In genomic region chr7:122199296-122199695, GRCm38 (mm10) we compare ENCODE assay signal across 8 mouse cellular contexts. TPM values are rescaled to one million over a fixed set of nuclear protein-coding genes. Genes with fewer than 3 reads are reported as not detected.
DNase-seq lines count a peak whose midpoint lies in the region; ATAC-seq and TF ChIP-seq lines count a peak whose summit lies in the region.
"Had no signal": no experiment of that assay in that cellular context is flagged by ENCODE, and none has a peak within 500 bp of the region (broad histone marks: within the 10 kb centered on the region; RNA-seq: fewer than 3 reads in every experiment).

No protein-coding gene starts in this region.

- H3K36me3 ChIP-seq in kidney, postnatal 0 days (ENCODE audit: insufficient read depth, low read length), result no peaks in the 10 kb centered on the region
- H3K36me3 ChIP-seq in E14TG2a.4 (ENCODE audit: insufficient read depth, low read length), result no peaks in the 10 kb centered on the region

- DNase-seq in kidney, postnatal 0 days (ENCODE audit: low spot score), result peak; percentile 74
- DNase-seq in kidney, postnatal 10 days, result no peak
- DNase-seq in NIH3T3 (ENCODE audit: low read depth), result peak; percentile 52
- DNase-seq in heart, postnatal 4 days, result peak; percentile 24
- no peak for DNase-seq in kidney, adult 11 months

- no peak for ATAC-seq in kidney, postnatal 0 days (replicated peaks; ENCODE audit: low FRiP score, low read depth)
- ATAC-seq in megakaryocyte-erythroid progenitor cell, adult 5-6 weeks (replicated peaks; ENCODE audit: low FRiP score, low TSS enrichment, poor library complexity, severe bottlenecking), result peak; percentile 70

- H3K9ac ChIP-seq in kidney, postnatal 0 days (ENCODE audit: low read depth, low read length), result no peak overlapping the region

- no peaks in the 10 kb centered on the region for H3K9me3 ChIP-seq in kidney, postnatal 0 days (replicated peaks; ENCODE audit: low read length)
- H3K9me3 ChIP-seq in E14TG2a.4 (ENCODE audit: low read length), result peaks cover 9% of the 10 kb centered on the region

- H3K4me1 ChIP-seq in kidney, postnatal 0 days (replicated peaks; ENCODE audit: insufficient read depth, low read length), result no peaks in the 10 kb centered on the region
- H3K4me1 ChIP-seq in E14TG2a.4 (replicated peaks; ENCODE audit: low read depth, low read length), result peaks cover 10% of the 10 kb centered on the region

- no peak overlapping the region for H3K27ac ChIP-seq in kidney, postnatal 0 days
- H3K27ac ChIP-seq: macrophage had no signal

- peak; percentile 77 for TF ChIP-seq CTCF in kidney, postnatal 0 days (IDR thresholded peaks at IDR 0.05; ENCODE audit: low read depth)
- TF ChIP-seq CTCF in E14TG2a.4 (conservative IDR thresholded peaks at IDR 0.05; ENCODE audit: low read length), result peak; percentile 73

- no peak overlapping the region for H3K4me2 ChIP-seq in kidney, postnatal 0 days (ENCODE audit: low read length)

- no peak overlapping the region for H3K4me3 ChIP-seq in kidney, postnatal 0 days (replicated peaks; ENCODE audit: low read depth, low read length)
- H3K4me3 ChIP-seq in E14TG2a.4 (replicated peaks; ENCODE audit: low read length), result no peak overlapping the region

- 31% methylated on average over 5 of the region's 5 CpGs for WGBS in kidney, postnatal 0 days

- H3K27me3 ChIP-seq in kidney, postnatal 0 days (ENCODE audit: insufficient read depth, low read length), result no peaks in the 10 kb centered on the region
- H3K27me3 ChIP-seq in E14TG2a.4 (ENCODE audit: insufficient read depth, low read length), result peaks cover 6% of the 10 kb centered on the region; the same call in 1 of the 2 replicates

RNA-seq across cellular contexts. Expression of gene Ern2, which starts 13.3 kb away (rescaled TPM):
- 0.10 and 0.12 TPM in 2 replicates for polyA plus RNA-seq in kidney, postnatal 0 days (2015; fragmentation: Nextera tagmentation; extraction: Ambion mirVana)
- not detected for total RNA-seq in heart, postnatal 4 days (2021)
- not detected in 2 replicates for total RNA-seq in megakaryocyte-erythroid progenitor cell, adult 5-6 weeks (2014; fragmentation: Nextera tagmentation)
- not detected in 2 replicates for total RNA-seq in megakaryocyte-erythroid progenitor cell, adult 5-6 weeks (2017)
- polyA plus RNA-seq: macrophage had no signal

RNA-seq across cellular contexts. Expression of gene Chp2, which starts 20.0 kb away (rescaled TPM):
- 0.51 and 0.91 TPM in 2 replicates for polyA plus RNA-seq in kidney, postnatal 0 days (2015; fragmentation: Nextera tagmentation; extraction: Ambion mirVana)
- 1 to 10 TPM; 1.3 to 1.9 TPM for total RNA-seq in heart, postnatal 4 days (2021)
- total RNA-seq in megakaryocyte-erythroid progenitor cell, adult 5-6 weeks (2014; fragmentation: Nextera tagmentation), result not detected in 2 replicates
- not detected in 2 replicates for total RNA-seq in megakaryocyte-erythroid progenitor cell, adult 5-6 weeks (2017)

RNA-seq across cellular contexts. Expression of gene Plk1, which starts 40.1 kb away (rescaled TPM):
- polyA plus RNA-seq in kidney, postnatal 0 days (2015; fragmentation: Nextera tagmentation; extraction: Ambion mirVana), result 46.6 and 51.4 TPM in 2 replicates
- total RNA-seq in heart, postnatal 4 days (2021), result 10 to 100 TPM; 36.0 to 42.6 TPM
- total RNA-seq in megakaryocyte-erythroid progenitor cell, adult 5-6 weeks (2014; fragmentation: Nextera tagmentation), result 49.4 and 49.9 TPM in 2 replicates
- 43.6 and 55.5 TPM in 2 replicates for total RNA-seq in megakaryocyte-erythroid progenitor cell, adult 5-6 weeks (2017)

Comparison
In these comparisons a context has a peak if more than half of its experiments do, and no peak if none do; other contexts are left out.
1. DNase-seq: peak in kidney, postnatal 0 days (single experiment), NIH3T3 (single experiment) and heart, postnatal 4 days (single experiment); none in kidney, postnatal 10 days (single experiment) and kidney, adult 11 months (single experiment).